Mouse (Mus musculus): Measurements from ENCODE around the gene Cacybp.

Gene Cacybp

GRCm38 (mm10) chr1:160212703-160213669, at the start of gene Cacybp:
TSS of gene Cacybp (minus strand) at chr1:160212875.
- peak; percentile 99 for DNase-seq (ENCODE audit: low read depth, low spot score)

DNA sequence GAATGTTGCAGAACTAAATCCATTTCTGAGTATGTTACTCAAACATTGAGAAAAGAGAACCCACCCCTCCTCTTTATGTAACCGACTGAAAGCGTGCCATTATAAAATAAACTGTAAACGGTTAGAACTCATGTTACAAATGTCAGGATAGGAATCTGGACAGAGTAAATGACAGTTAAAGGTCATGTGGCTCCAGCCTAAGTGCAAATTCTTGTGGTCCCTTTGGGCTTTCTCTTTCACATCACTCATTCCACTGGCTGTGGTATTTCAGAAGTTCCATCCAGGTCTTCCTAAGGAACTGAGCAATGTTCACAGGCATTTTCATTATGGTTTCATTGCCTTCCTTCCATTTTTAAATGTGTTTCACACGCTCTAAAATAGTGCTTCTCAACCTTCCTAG, 49.7 kb upstream of the Cacybp start:
- no peak for DNase-seq (ENCODE audit: low read depth, low spot score)

DNA sequence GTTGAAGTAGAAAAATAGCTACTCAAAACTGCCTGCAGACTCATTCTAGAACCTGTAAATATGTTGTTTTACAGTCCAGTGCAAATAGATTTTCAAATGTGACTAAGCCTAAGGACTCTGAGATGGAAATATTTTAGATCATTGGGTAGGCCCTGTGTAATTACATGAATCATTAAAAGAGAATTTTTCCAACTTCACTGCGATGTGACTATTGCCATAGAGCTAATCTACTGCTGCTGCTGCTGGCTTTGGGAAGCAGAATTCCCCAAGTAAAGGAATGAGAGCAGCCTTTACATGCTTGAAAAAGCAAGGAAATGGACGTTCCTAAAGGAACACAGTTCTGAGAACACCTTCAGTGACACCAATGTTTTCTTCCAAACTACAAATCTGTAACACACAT, 49.2 kb upstream of the Cacybp start:
- no peak for DNase-seq (ENCODE audit: low read depth, low spot score)

- DNase-seq (ENCODE audit: low read depth, low spot score), result no peak
Measured at GRCm38 (mm10) chr1:160260605-160261004, 47.9 kb upstream of the Cacybp start.

DNA sequence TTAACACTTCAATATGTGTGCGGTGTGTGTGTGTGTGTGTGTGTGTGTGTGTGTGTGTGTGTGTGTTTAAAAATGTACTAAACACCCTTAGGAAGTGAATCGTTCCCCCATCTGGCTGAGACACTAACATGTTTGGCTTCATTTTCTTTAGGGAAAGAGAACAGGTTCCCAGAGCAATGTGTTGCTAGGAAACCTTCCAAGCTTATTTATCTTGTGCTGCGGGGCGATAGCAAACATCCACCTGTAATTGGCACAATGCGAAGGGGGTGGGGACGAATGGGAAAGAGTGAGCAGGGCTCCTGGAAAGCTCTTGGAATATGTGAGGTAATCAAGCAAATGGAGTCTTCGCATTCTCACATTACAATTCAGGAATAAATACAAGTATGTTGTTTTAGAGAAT, 47.2 kb upstream of the Cacybp start:
- DNase-seq (ENCODE audit: low read depth, low spot score), result no peak

DNA sequence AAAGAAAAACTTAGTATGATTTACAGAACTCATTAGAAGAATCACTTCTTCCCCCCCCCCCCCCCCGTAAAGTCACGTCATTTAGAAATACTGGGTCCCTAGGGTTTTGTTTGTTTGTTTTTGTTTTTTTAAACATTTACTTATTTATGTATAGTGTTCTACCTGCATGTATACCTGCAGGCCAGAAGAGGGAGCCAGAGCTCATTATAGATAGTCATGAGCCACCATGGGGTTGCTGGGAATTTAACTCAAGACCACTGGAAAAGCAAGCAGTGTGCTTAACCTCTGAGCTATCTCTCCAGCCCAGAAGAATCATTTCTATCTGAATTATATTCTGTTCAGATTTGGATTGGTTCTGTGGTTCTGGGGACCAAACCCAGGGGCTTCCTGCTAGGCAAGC, 40.4 kb upstream of the Cacybp start:
- DNase-seq (ENCODE audit: low read depth, low spot score), result peak; percentile 66

GRCm38 (mm10) chr1:160251388-160252007, 38.8 kb upstream of the Cacybp start:
- no peak for DNase-seq (ENCODE audit: low read depth, low spot score)

DNA sequence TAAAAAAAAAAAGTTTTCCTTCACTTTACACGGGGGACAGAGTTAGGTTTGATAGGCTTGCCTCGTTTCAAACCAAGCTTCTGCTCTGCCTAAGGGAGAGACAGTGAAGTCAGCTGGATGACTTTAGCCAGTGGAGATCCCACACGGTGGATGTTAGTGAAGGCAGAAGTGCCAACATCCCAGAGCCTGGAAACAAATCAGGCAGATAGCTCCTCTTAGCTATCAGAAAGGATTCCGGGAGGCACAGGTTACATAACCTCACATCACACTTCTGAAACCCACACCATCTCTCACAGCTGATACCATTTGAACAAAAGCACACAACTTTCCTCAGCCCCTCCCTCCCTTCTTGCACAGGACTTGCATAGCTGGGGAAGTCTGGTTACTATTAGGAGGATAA, 38.1 kb upstream of the Cacybp start:
- no peak for DNase-seq (ENCODE audit: low read depth, low spot score)

DNA sequence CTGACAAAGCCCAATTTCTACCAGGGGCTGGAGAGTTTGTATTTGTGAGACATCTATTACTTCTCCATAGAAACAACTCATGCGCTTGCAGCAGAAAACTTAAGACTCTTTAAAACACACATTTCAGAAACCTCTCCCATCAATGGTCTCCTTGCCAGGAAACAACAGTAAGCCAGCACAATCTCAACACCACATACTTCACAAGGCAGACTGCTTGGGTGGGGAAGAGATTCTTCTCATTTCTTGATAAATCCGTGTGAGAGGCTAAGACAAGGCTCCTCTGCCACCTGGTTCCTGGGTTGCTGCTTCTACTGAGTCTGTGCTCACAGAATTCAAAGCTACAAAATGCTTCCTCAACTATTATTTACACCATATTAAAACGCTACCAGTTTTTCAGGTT, 37.1 kb upstream of the Cacybp start:
- no peak for DNase-seq (ENCODE audit: low read depth, low spot score)

- no peak for DNase-seq (ENCODE audit: low read depth, low spot score)
Measured at GRCm38 (mm10) chr1:160247473-160247872, 34.8 kb upstream of the Cacybp start.

DNA sequence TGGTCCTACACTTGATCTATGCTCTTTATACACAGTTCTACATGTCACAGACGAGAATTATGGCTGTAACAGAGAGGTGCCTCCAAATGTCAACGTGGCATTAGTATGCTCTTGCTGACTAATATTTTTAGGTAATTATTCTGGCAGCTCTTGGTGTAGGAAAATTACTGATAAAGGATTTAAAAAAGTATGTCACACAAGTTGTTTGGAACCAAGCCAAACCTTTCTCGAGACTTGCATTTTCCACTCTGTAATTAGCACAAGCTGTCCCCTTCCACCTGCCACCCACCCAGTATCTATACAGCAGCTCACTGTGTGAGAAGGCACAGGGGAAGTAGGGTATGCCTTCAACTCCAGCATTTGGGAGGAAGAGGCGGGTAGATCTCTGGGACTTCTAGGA, 34.2 kb upstream of the Cacybp start:
- no peak for DNase-seq (ENCODE audit: low read depth, low spot score)

DNA sequence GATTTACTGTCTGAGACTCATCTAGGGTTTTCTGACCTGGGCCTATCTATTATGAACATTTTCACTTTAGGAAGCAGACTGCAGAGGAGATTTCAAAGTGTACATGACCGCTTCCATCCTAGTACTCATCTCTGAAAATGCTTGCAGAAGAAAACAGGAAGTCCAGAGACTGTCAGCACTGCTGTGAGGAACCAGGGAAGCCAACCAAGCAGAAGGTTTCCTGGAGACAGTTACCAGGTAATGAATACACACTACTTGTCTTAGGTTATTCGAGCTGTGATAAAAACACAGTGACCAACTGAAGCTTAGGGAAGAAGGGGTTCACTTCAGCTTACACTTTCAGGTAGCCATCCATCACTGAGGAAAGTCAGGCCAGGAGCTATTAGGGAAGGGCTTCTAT, 33.3 kb upstream of the Cacybp start:
- DNase-seq (ENCODE audit: low read depth, low spot score), result no peak

DNA sequence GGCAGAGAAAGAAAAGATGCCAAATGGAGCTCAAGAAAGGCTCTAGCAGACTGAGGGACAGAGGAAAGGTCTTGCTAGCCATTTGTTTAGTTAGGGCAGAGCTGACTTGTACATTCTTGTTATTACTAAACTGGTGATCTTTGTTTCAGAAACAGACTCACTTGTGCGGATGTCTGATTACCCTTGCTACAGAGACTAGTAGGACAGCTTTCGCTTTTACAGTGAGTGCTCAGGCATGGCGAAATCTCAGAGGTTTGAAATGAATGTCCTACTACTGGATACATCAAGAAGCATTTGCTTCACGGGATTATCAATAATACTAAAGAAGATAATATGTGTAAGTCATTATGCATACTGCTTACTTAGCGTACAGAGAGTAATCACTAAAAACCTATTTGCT, 32.0 kb upstream of the Cacybp start:
- no peak for DNase-seq (ENCODE audit: low read depth, low spot score)

GRCm38 (mm10) chr1:160240091-160240490, 27.4 kb upstream of the Cacybp start:
- DNase-seq (ENCODE audit: low read depth, low spot score), result no peak

DNA sequence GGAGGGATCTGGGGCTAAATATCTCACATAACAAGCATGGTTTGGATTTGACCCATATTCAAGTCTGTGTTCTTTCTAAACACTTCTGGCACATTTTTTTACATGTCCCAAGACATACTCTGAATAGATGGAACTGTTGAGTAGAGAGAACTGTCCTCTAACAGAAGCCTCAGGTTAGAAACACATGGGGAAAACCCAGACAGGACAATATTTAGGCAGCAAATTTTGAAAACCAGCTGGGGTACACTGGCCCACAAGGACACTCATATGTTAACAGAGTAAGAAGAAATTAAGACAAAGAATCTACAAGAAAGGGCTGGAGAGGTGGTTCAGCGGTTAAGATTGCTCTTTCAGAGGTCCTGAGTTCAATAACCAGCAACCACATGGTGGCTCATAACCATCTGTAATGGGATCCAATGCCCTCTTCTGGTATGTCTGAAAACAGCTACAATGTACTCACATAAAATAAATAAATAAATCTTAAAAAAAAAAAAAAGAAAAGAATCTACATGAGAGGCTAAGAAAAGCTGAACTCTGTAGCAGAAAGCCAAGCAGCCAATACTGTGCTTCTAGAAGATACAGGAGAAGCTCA, 26.3 kb upstream of the Cacybp start:
- DNase-seq (ENCODE audit: low read depth, low spot score), result no peak

- DNase-seq (ENCODE audit: low read depth, low spot score), result no peak
Measured at GRCm38 (mm10) chr1:160237981-160238380, 25.3 kb upstream of the Cacybp start.

GRCm38 (mm10) chr1:160233921-160234320, 21.2 kb upstream of the Cacybp start:
- DNase-seq (ENCODE audit: low read depth, low spot score), result no peak

DNA sequence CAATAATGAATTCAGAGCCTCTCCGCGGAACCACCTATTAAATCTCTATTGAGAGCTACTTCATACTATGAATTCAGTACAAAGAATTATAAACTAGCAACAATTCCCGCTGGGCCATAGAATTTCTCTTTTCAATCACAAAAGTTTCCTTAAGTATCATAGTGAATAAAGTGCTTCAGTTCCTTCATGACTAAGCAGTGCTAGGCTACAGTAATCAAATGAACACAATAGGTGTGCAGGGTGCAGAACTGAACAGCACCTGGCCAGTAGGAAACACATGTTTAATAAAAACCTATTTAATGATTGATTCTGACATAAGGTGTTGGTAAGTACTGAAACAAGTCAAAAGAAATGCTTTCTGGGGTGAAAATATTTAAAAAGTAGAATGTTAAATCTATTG, 19.4 kb upstream of the Cacybp start:
- no peak for DNase-seq (ENCODE audit: low read depth, low spot score)

DNA sequence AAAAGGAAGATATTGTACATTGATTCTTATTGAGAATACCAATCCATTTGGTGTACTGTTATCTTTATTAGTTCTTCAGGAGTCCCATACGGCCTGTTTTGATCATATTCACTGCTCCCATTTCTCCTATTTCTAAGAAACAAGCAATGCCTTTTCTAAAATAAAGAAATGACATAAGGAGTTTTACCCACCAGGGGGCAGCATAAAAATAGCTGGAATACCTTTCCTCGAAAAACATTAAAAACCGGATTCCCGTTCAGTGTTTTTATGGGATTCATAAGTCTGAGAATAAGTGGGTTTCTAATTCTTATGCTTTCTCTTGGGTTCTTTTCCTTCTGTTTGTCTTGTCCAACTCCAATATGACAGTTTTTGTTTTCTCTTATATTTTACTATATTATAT, 18.3 kb upstream of the Cacybp start:
- DNase-seq (ENCODE audit: low read depth, low spot score), result peak; percentile 55

DNA sequence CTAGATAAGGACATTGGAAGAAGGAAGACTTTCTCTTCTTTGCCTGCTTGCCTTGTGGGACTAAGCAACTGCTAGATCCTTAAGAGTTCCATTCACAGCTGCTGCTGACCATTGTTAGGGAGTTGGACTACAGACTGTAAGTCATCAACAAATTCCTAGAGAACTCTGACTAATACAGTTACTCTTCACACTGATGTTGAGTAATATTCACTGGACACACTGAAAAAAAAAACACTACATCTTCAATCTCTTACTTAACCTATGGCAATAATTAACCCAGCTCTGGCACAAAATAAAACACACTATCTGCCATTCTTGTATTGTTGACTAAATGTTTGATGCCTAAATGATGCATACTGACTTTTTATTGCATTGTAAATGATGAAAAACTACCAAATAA, 15.2 kb upstream of the Cacybp start:
- DNase-seq (ENCODE audit: low read depth, low spot score), result no peak

- no peak for DNase-seq (ENCODE audit: low read depth, low spot score)
Measured at GRCm38 (mm10) chr1:160227196-160227595, 14.5 kb upstream of the Cacybp start.

DNA sequence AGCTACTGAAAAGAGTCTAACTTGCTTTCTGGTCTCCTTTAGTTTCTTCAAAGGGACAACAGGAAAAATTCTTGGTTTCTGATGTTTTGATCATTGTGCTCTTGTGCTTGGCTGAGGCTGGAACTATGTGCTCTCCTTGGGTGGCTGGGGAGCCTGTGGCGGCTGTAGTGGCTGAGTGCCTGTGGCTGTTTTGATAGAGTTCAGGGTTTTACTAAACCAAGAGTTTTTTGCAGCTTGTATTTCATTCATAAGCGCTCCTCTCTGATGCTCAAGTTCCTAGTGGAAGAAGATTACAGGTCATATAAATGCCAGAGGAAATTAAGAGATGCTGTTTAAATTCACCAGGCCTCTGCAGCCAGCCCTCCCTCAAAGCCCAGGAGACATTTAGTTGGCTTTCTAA, 11.4 kb upstream of the Cacybp start:
- DNase-seq (ENCODE audit: low read depth, low spot score), result no peak

GRCm38 (mm10) chr1:160217898-160218297, 5.2 kb upstream of the Cacybp start:
- DNase-seq (ENCODE audit: low read depth, low spot score), result peak; percentile 71
